Mouse (Mus musculus): ENCODE results near the gene Csnk1g1. TPM values are rescaled to one million over a fixed set of nuclear protein-coding genes. Genes with fewer than 3 reads are reported as not detected.

The Csnk1g1 gene
- polyA plus RNA-seq, 1 experiment, result 4.8 TPM

DNA sequence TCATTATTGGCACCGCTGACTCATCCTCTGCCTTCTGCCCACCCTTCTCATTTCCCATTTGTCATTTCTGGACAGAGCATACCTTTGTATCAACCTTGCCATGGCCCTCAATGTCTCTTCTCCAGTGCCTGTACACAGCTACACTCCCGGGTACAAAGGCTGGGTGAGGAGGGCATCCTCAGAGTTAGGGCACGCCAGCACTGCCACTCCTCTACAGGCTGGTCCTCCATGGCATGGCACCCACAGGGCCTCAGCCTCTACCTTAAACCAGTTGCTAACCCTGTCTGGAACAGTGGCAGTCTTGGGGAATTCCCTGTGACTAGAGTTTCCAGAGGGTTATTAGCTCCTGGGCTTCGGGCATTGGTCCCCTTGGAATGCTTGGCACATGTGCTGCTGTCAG lies 129.9 kb downstream of the Csnk1g1 start:
- no peak for TF ChIP-seq CTCF (IDR thresholded peaks at IDR 0.05; ENCODE audit: extremely low read depth, insufficient read depth, insufficient read length, insufficient replicate concordance)
- no peak for TF ChIP-seq POLR2A (IDR thresholded peaks at IDR 0.05; ENCODE audit: low read depth, low read length)
- no peak overlapping the region for H3K4me3 ChIP-seq (ENCODE audit: extremely low read depth, insufficient read depth, insufficient read length)
- H3K27me3 ChIP-seq (ENCODE audit: control insufficient read depth, insufficient read depth, low read length), result no peaks in the 10 kb centered on the region
- no peaks in the 10 kb centered on the region for H3K4me1 ChIP-seq (ENCODE audit: control insufficient read depth, insufficient read depth, insufficient read length)
- peaks cover 15% of the 10 kb centered on the region for H3K36me3 ChIP-seq (ENCODE audit: control insufficient read depth, insufficient read depth, low read length)
- no peak overlapping the region for H3K27ac ChIP-seq (ENCODE audit: insufficient read depth, low read length)
- 90% methylated on average over 4 of the region's 4 CpGs for WGBS
- DNase-seq (ENCODE audit: low read depth in 1 of 2, low spot score in 2 of 2), result no peak

DNA sequence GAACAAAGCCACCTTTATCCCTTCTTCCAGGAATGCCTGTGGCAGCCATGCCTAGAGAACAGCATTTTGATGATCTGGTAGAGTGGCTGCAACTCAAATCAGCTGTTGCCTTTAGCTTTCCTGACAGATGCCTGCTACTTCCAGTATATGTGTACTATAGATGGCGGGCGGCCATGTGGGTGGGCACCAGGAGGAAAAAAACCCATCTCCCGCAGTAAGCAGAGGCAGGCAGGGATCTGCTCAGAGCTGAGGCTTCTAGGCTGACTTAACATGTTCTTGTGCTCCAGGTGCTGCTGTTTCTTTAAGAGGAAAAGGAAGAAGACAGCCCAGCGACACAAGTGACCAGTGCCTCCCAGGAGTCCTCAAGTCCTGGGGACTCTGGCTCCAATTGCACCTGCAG lies 130.6 kb downstream of the Csnk1g1 start:
- Histone ChIP-seq H3K4me3 (ENCODE audit: extremely low read depth, insufficient read depth, insufficient read length) (no peak overlapping the region), H3K27me3 (ENCODE audit: control insufficient read depth, insufficient read depth, low read length) (no peaks in the 10 kb centered on the region), H3K36me3 (ENCODE audit: control insufficient read depth, insufficient read depth, low read length) (peaks cover 13% of the 10 kb centered on the region), H3K4me1 (ENCODE audit: control insufficient read depth, insufficient read depth, insufficient read length) (no peaks in the 10 kb centered on the region), H3K27ac (ENCODE audit: insufficient read depth, low read length) (no peak overlapping the region)
- WGBS, result 93% methylated on average over 4 of the region's 4 CpGs
- DNase-seq (ENCODE audit: low read depth in 1 of 2, low spot score in 2 of 2), result no peak
- TF ChIP-seq CTCF (IDR thresholded peaks at IDR 0.05; ENCODE audit: extremely low read depth, insufficient read depth, insufficient read length, insufficient replicate concordance), result no peak
- no peak for TF ChIP-seq POLR2A (IDR thresholded peaks at IDR 0.05; ENCODE audit: low read depth, low read length)

DNA sequence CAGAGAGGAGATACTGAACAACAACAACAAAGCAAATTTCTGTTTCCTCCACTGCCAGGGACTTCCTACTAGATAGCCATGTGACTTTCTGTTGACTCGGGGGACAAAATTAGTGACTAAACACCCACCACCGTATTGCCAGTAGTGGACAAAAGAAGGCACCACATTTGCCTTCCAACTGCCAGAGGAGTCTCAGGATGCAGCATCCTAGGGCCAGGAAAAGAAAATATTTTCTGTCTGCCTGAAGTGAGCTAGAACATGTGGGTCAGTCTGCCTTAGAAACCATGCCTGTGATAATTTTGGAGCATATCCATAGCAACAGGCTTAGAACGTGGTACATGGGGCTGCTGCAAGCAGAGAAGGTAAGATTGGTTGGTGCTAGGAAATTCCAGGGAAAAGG lies 132.1 kb downstream of the Csnk1g1 start:
- H3K27ac ChIP-seq (ENCODE audit: insufficient read depth, low read length), result no peak overlapping the region
- no peak overlapping the region for H3K4me3 ChIP-seq (ENCODE audit: extremely low read depth, insufficient read depth, insufficient read length)
- H3K4me1 ChIP-seq (ENCODE audit: control insufficient read depth, insufficient read depth, insufficient read length), result no peaks in the 10 kb centered on the region
- no peaks in the 10 kb centered on the region for H3K27me3 ChIP-seq (ENCODE audit: control insufficient read depth, insufficient read depth, low read length)
- no peak for DNase-seq (ENCODE audit: low read depth in 1 of 2, low spot score in 2 of 2)
- 85% methylated on average over 3 of the region's 3 CpGs for WGBS
- no peak for TF ChIP-seq POLR2A (IDR thresholded peaks at IDR 0.05; ENCODE audit: low read depth, low read length)
- no peak for TF ChIP-seq CTCF (IDR thresholded peaks at IDR 0.05; ENCODE audit: extremely low read depth, insufficient read depth, insufficient read length, insufficient replicate concordance)
- H3K36me3 ChIP-seq (ENCODE audit: control insufficient read depth, insufficient read depth, low read length), result peaks cover 13% of the 10 kb centered on the region

DNA sequence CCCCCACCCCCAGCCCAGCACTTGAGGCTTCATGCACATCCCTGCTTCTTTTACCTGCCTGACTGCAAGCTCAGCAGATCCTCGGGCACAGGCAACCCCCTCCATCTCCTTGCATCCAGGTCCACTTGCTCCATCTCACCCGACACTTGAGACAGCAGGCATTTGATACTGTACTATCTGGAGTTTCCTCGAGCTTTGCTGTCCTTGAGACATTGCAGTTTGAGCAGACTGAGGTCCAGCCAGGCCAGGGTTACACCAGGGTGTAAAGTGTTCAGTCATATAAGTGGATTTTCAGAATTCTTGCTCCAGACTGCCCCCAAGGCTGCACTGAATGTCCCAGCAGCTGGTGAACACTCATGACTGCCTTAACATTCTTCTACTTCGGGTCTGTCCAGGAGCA lies 133.6 kb downstream of the Csnk1g1 start:
- Histone ChIP-seq H3K4me3 (ENCODE audit: extremely low read depth, insufficient read depth, insufficient read length) (no peak overlapping the region), H3K36me3 (ENCODE audit: control insufficient read depth, insufficient read depth, low read length) (peaks cover 12% of the 10 kb centered on the region), H3K27ac (ENCODE audit: insufficient read depth, low read length) (no peak overlapping the region), H3K4me1 (ENCODE audit: control insufficient read depth, insufficient read depth, insufficient read length) (no peaks in the 10 kb centered on the region), H3K27me3 (ENCODE audit: control insufficient read depth, insufficient read depth, low read length) (no peaks in the 10 kb centered on the region)
- TF ChIP-seq CTCF (IDR thresholded peaks at IDR 0.05; ENCODE audit: extremely low read depth, insufficient read depth, insufficient read length, insufficient replicate concordance), result no peak
- no peak for TF ChIP-seq POLR2A (IDR thresholded peaks at IDR 0.05; ENCODE audit: low read depth, low read length)
- DNase-seq (ENCODE audit: low read depth in 1 of 2, low spot score in 2 of 2), result no peak
- WGBS, result 84% methylated on average over 4 of the region's 4 CpGs

DNA sequence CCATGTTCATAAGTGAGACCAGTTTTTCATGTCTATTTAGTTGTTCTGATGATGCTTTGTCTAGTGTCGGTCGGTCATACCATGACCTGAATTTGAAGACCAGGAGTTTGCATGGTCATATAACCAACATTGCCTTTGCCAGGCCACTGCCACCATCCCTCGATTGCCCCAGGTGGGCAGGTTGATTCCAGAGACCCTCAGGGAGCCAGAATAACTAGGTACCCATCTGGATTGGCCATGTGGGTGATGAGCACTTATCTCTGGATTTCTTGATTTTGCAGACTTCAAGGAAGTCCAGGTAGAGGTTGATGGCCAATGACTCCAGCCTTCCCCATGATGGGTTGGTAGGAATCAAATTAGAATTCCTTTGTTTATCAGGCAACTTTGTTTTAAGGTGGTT lies 134.5 kb downstream of the Csnk1g1 start:
- H3K36me3 ChIP-seq (ENCODE audit: control insufficient read depth, insufficient read depth, low read length), result peaks cover 12% of the 10 kb centered on the region
- H3K27ac ChIP-seq (ENCODE audit: insufficient read depth, low read length), result no peak overlapping the region
- H3K4me1 ChIP-seq (ENCODE audit: control insufficient read depth, insufficient read depth, insufficient read length), result no peaks in the 10 kb centered on the region
- 95% methylated on average over 3 of the region's 3 CpGs for WGBS
- TF ChIP-seq POLR2A (IDR thresholded peaks at IDR 0.05; ENCODE audit: low read depth, low read length), result no peak
- no peak for TF ChIP-seq CTCF (IDR thresholded peaks at IDR 0.05; ENCODE audit: extremely low read depth, insufficient read depth, insufficient read length, insufficient replicate concordance)
- no peak overlapping the region for H3K4me3 ChIP-seq (ENCODE audit: extremely low read depth, insufficient read depth, insufficient read length)
- no peak for DNase-seq (ENCODE audit: low read depth in 1 of 2, low spot score in 2 of 2)
- no peaks in the 10 kb centered on the region for H3K27me3 ChIP-seq (ENCODE audit: control insufficient read depth, insufficient read depth, low read length)

DNA sequence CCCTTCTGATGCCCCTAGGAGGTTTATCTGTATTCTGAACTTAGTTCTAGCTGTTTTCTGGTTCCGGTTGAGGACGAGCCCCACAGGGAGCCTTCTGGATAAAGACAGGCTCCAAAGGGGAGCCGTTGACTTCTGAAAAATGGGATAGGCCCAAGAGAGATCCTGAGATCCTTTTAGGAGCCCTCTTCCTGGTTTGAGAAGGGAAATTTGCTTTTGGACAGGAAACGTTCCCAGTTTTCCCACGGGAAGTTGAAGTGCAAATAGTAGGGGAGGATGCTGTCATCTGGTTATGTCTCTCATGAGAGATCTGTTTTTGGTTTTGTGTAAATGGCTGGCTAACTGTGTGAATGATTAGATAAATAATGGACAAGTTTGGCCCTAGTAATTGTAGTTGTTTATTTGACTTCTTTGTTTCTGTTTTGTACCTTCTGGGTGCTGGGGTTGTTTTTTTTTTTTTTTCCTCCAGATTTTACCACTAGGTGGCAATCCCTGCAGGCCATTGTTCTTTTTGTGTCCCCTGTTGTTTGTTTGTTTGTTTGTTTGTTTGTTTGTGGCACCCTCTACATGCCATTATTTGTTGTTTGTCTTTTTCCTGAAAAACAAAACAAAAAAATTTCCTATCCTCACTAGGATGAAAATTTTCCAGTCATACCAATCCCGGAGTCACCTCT lies 141.3 kb downstream of the Csnk1g1 start:
- Histone ChIP-seq H3K36me3 (ENCODE audit: control insufficient read depth, insufficient read depth, low read length) (no peaks in the 10 kb centered on the region), H3K4me3 (ENCODE audit: extremely low read depth, insufficient read depth, insufficient read length) (no peak overlapping the region), H3K4me1 (ENCODE audit: control insufficient read depth, insufficient read depth, insufficient read length) (no peaks in the 10 kb centered on the region), H3K27ac (ENCODE audit: insufficient read depth, low read length) (no peak overlapping the region), H3K27me3 (ENCODE audit: control insufficient read depth, insufficient read depth, low read length) (no peaks in the 10 kb centered on the region)
- 81% methylated on average over 6 of the region's 6 CpGs for WGBS
- no peak for DNase-seq (ENCODE audit: low read depth in 1 of 2, low spot score in 2 of 2)
- no peak for TF ChIP-seq CTCF (IDR thresholded peaks at IDR 0.05; ENCODE audit: extremely low read depth, insufficient read depth, insufficient read length, insufficient replicate concordance)
- no peak for TF ChIP-seq POLR2A (IDR thresholded peaks at IDR 0.05; ENCODE audit: low read depth, low read length)

DNA sequence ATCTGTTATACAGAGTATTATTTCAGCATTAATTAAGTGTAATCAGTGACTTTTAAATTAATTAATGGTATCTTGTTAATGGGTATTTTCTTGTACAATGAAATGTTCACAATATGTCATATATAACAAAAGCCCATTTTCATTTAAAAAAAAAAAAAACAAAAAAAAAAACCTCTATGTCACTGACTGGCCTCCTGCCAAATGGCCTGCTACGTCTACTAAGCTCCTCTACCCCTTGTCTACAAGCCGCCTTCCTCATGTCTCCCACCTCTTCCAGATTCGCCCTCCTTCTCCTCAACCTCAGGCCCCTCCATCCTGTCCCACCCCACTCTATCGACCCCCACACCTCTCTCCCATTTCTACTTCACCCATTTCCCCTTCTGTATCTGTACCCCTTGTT lies 142.8 kb downstream of the Csnk1g1 start:
- TF ChIP-seq CTCF (IDR thresholded peaks at IDR 0.05; ENCODE audit: extremely low read depth, insufficient read depth, insufficient read length, insufficient replicate concordance) (no peak), POLR2A (IDR thresholded peaks at IDR 0.05; ENCODE audit: low read depth, low read length) (no peak)
- WGBS, result 75% methylated on average over 4 of the region's 4 CpGs

More for the DNA sequence above, 142.8 kb downstream of the Csnk1g1 start:
- DNase-seq (ENCODE audit: low read depth in 1 of 2, low spot score in 2 of 2), result no peak
- Histone ChIP-seq H3K27ac (ENCODE audit: insufficient read depth, low read length) (no peak overlapping the region), H3K36me3 (ENCODE audit: control insufficient read depth, insufficient read depth, low read length) (no peaks in the 10 kb centered on the region), H3K4me1 (ENCODE audit: control insufficient read depth, insufficient read depth, insufficient read length) (no peaks in the 10 kb centered on the region), H3K27me3 (ENCODE audit: control insufficient read depth, insufficient read depth, low read length) (no peaks in the 10 kb centered on the region), H3K4me3 (ENCODE audit: extremely low read depth, insufficient read depth, insufficient read length) (no peak overlapping the region)
